Mouse (Mus musculus): ENCODE data around the gene Papln.

Gene Papln

GRCm38 (mm10) chr12:83830424-83830823 is 67.0 kb downstream of the Papln start:
- DNase-seq (ENCODE audit: inconsistent ontology term), result no peak

- DNase-seq (ENCODE audit: inconsistent ontology term), result no peak
These were observed 70.5 kb downstream of the Papln start for GRCm38 (mm10) chr12:83833979-83834378.

- no peak for DNase-seq (ENCODE audit: inconsistent ontology term)
These were observed 78.2 kb downstream of the Papln start for GRCm38 (mm10) chr12:83841409-83842190.

All from Muller cell, postnatal 12 days (primary cell).